Mouse (Mus musculus) lung, adult 2 months (tissue): ENCODE measurements around the gene Tex36.

Source experiments
- CTCF ChIP-seq: fragments of 200-500 bp; IDR thresholded peaks from 2 replicates; pipeline ENCODE4 v1.5.1; 2011; ENCODE audit warnings: mild to moderate bottlenecking, low read length, control low read depth; ENCODE audit not compliant: insufficient read depth
- POLR2A ChIP-seq: fragments of 200-500 bp; IDR thresholded peaks from 2 replicates; pipeline ENCODE4 v1.6.1; 2011; ENCODE audit warnings: low read depth, mild to moderate bottlenecking, control low read depth, low read length, borderline replicate concordance; ENCODE audit errors: extremely low read depth

- TF ChIP-seq CTCF = no peak
- TF ChIP-seq POLR2A = no peak
Observed at GRCm38 (mm10) chr7:133583216-133583615, 18.7 kb downstream of the Tex36 start.
